Mouse (Mus musculus) small intestine, adult 2 months (tissue): ENCODE measurements around the gene Ntm.

Experiments used
- CTCF ChIP-seq: fragments of 200-500 bp; IDR thresholded peaks from 2 replicates; pipeline ENCODE4 v1.5.1; 2012; ENCODE audit warnings: low read depth, mild to moderate bottlenecking, control low read depth, inconsistent platforms, low read length, moderate library complexity, mixed read lengths; ENCODE audit not compliant: insufficient replicate concordance, insufficient read length; ENCODE audit errors: extremely low read depth
- POLR2A ChIP-seq: fragments of 200-500 bp; IDR thresholded peaks from 2 replicates; pipeline ENCODE4 v1.6.1; 2012; ENCODE audit warnings: low read depth, mild to moderate bottlenecking, control low read depth, inconsistent platforms, low read length, moderate library complexity

GRCm38 (mm10) chr9:29585746-29586380 is 377.1 kb downstream of the Ntm start:
- TF ChIP-seq CTCF, result 0 out of 2 replicates have a peak, but pooled peaks have one; percentile 25
- no peak for TF ChIP-seq POLR2A
